In genomic region chr2:157434497-157434896, GRCm38 (mm10) we compare ENCODE assay signal across 8 mouse cellular contexts. TPM values are rescaled to one million over a fixed set of nuclear protein-coding genes. Genes with fewer than 3 reads are reported as not detected.
DNase-seq lines count a peak whose midpoint lies in the region; ATAC-seq and TF ChIP-seq lines count a peak whose summit lies in the region.

No protein-coding gene starts in this region.

- H3K4me2 ChIP-seq in heart, embryonic 16.5 days (ENCODE audit: low read depth, low read length), result no peak overlapping the region
- H3K4me2 ChIP-seq in embryonic facial prominence, embryonic 11.5 days (ENCODE audit: low read depth, low read length), result no peak overlapping the region; the same call in 1 of the 2 replicates
- H3K4me2 ChIP-seq in intestine, postnatal 0 days (replicated peaks; ENCODE audit: low read depth), result peak overlapping the region; percentile 45
- H3K4me2 ChIP-seq in limb, embryonic 14.5 days (replicated peaks; ENCODE audit: low read depth, low read length, severe bottlenecking), result peak overlapping the region; percentile 21; the same call in 1 of the 2 replicates
- peak overlapping the region; percentile 14; the same call in 1 of the 2 replicates for H3K4me2 ChIP-seq in stomach, embryonic 16.5 days (ENCODE audit: low read depth, low read length)

- no peak for TF ChIP-seq POLR2A in limb, embryonic 14.5 days (IDR thresholded peaks at IDR 0.05; ENCODE audit: borderline replicate concordance, extremely low read depth, insufficient read depth, insufficient read length)

- peak; percentile 61 for ATAC-seq in heart, embryonic 16.5 days (replicated peaks; ENCODE audit: extremely low read depth, insufficient read depth, low FRiP score)
- peak; percentile 35; the same call in 1 of the 2 replicates for ATAC-seq in embryonic facial prominence, embryonic 11.5 days (replicated peaks; ENCODE audit: insufficient number of reproducible peaks, low FRiP score, low TSS enrichment, low read depth)
- no peak for ATAC-seq in intestine, postnatal 0 days
- ATAC-seq in limb, embryonic 14.5 days (ENCODE audit: low FRiP score, low read depth), result peak; percentile 83
- peak; percentile 81 for ATAC-seq in stomach, embryonic 16.5 days (ENCODE audit: insufficient read depth, low FRiP score)

- H3K9me3 ChIP-seq in heart, embryonic 16.5 days (replicated peaks; ENCODE audit: control insufficient read depth, low read length), result no peaks in the 10 kb centered on the region
- H3K9me3 ChIP-seq in embryonic facial prominence, embryonic 11.5 days (replicated peaks; ENCODE audit: control insufficient read depth, low read length), result no peaks in the 10 kb centered on the region
- H3K9me3 ChIP-seq in intestine, postnatal 0 days (ENCODE audit: control insufficient read depth), result no peaks in the 10 kb centered on the region
- no peaks in the 10 kb centered on the region for H3K9me3 ChIP-seq in limb, embryonic 14.5 days (ENCODE audit: control insufficient read depth, low read length)
- H3K9me3 ChIP-seq in stomach, embryonic 16.5 days (replicated peaks; ENCODE audit: control insufficient read depth, low read length), result no peaks in the 10 kb centered on the region

- H3K27ac ChIP-seq in heart, embryonic 16.5 days (ENCODE audit: low read length), result peak overlapping the region; percentile 60
- H3K27ac ChIP-seq in embryonic facial prominence, embryonic 11.5 days (replicated peaks; ENCODE audit: low read depth, low read length), result peak overlapping the region; percentile 69
- H3K27ac ChIP-seq in intestine, postnatal 0 days (ENCODE audit: low read depth, low read length), result peak overlapping the region; percentile 87
- H3K27ac ChIP-seq in limb, embryonic 14.5 days (replicated peaks; ENCODE audit: low read depth, low read length), result peak overlapping the region; percentile 74
- peak overlapping the region; percentile 93 for H3K27ac ChIP-seq in stomach, embryonic 16.5 days (ENCODE audit: low read length)

- no peaks in the 10 kb centered on the region for H3K27me3 ChIP-seq in heart, embryonic 16.5 days (ENCODE audit: control insufficient read depth, insufficient read depth, low read length)
- no peaks in the 10 kb centered on the region for H3K27me3 ChIP-seq in embryonic facial prominence, embryonic 11.5 days (ENCODE audit: control insufficient read depth, insufficient read depth, low read length)
- H3K27me3 ChIP-seq in intestine, postnatal 0 days (replicated peaks; ENCODE audit: control insufficient read depth, insufficient read depth, low read length), result no peaks in the 10 kb centered on the region
- H3K27me3 ChIP-seq in limb, embryonic 14.5 days (ENCODE audit: control insufficient read depth, insufficient read depth, low read length), result no peaks in the 10 kb centered on the region
- no peaks in the 10 kb centered on the region for H3K27me3 ChIP-seq in stomach, embryonic 16.5 days (ENCODE audit: control insufficient read depth, insufficient read depth, low read length)

- no peak for DNase-seq in heart, postnatal 10 days
- peak; percentile 75 for DNase-seq in embryonic facial prominence, embryonic 11.5 days (ENCODE audit: low spot score)
- DNase-seq in limb, embryonic 14.5 days (ENCODE audit: low spot score), result peak; percentile 85
- no peak for DNase-seq in c-Kit-positive CD71-positive TER-119-positive erythroid progenitor cells, embryonic 14.5 days (ENCODE audit: low spot score)
- DNase-seq in adrenal gland, adult (ENCODE audit: inconsistent age in 2 of 2, low spot score in 1 of 2), result no peak

- no peaks in the 10 kb centered on the region for H3K36me3 ChIP-seq in heart, embryonic 16.5 days (ENCODE audit: control insufficient read depth, insufficient read depth)
- H3K36me3 ChIP-seq in embryonic facial prominence, embryonic 11.5 days (replicated peaks; ENCODE audit: control insufficient read depth, insufficient read depth, low read depth, low read length), result no peaks in the 10 kb centered on the region; the same call in 1 of the 2 replicates
- H3K36me3 ChIP-seq in intestine, postnatal 0 days (ENCODE audit: control insufficient read depth, insufficient read depth), result peaks cover 47% of the 10 kb centered on the region
- peaks cover 61% of the 10 kb centered on the region for H3K36me3 ChIP-seq in limb, embryonic 14.5 days (ENCODE audit: control insufficient read depth, insufficient read depth, low read length)
- H3K36me3 ChIP-seq in stomach, embryonic 16.5 days (ENCODE audit: control insufficient read depth, insufficient read depth, low read length), result no peaks in the 10 kb centered on the region

- intact Hi-C loops in heart, postnatal 10 days (cut with DNase I), result no loop called here

- 20% methylated on average over 6 of the region's 6 CpGs for WGBS in heart, embryonic 16.5 days
- 21% methylated on average over 6 of the region's 6 CpGs for WGBS in embryonic facial prominence, embryonic 11.5 days
- 12% methylated on average over 6 of the region's 6 CpGs for WGBS in intestine, postnatal 0 days
- 14% methylated on average over 6 of the region's 6 CpGs for WGBS in limb, embryonic 14.5 days
- WGBS in stomach, embryonic 16.5 days, result 13% methylated on average over 6 of the region's 6 CpGs

- no peak for TF ChIP-seq CTCF in intestine, postnatal 0 days (IDR thresholded peaks at IDR 0.05; ENCODE audit: low read depth)

- H3K4me3 ChIP-seq in heart, embryonic 16.5 days (ENCODE audit: low read length), result no peak overlapping the region
- H3K4me3 ChIP-seq in embryonic facial prominence, embryonic 11.5 days (ENCODE audit: low read depth, low read length), result no peak overlapping the region
- no peak overlapping the region for H3K4me3 ChIP-seq in intestine, postnatal 0 days (ENCODE audit: low read depth, low read length)
- H3K4me3 ChIP-seq in limb, embryonic 14.5 days (replicated peaks; ENCODE audit: low read length), result no peak overlapping the region
- no peak overlapping the region for H3K4me3 ChIP-seq in stomach, embryonic 16.5 days (replicated peaks; ENCODE audit: low read length)

- peaks cover 30% of the 10 kb centered on the region for H3K4me1 ChIP-seq in heart, embryonic 16.5 days (ENCODE audit: control insufficient read depth, insufficient read depth, low read length)
- H3K4me1 ChIP-seq in embryonic facial prominence, embryonic 11.5 days (ENCODE audit: control insufficient read depth, insufficient read depth, low read length), result peaks cover 5% of the 10 kb centered on the region; the same call in 1 of the 2 replicates
- peaks cover 39% of the 10 kb centered on the region for H3K4me1 ChIP-seq in intestine, postnatal 0 days (replicated peaks; ENCODE audit: control insufficient read depth, insufficient read depth, low read length)
- H3K4me1 ChIP-seq in limb, embryonic 14.5 days (ENCODE audit: control insufficient read depth, insufficient read depth, low read length), result peaks cover 36% of the 10 kb centered on the region
- peaks cover 66% of the 10 kb centered on the region for H3K4me1 ChIP-seq in stomach, embryonic 16.5 days (ENCODE audit: control insufficient read depth, insufficient read depth, low read length)

- peak overlapping the region; percentile 27; the same call in 1 of the 2 replicates for H3K9ac ChIP-seq in heart, embryonic 16.5 days (ENCODE audit: low read length)
- peak overlapping the region; percentile 25; the same call in 1 of the 2 replicates for H3K9ac ChIP-seq in embryonic facial prominence, embryonic 11.5 days (replicated peaks; ENCODE audit: low read length)
- H3K9ac ChIP-seq in intestine, postnatal 0 days (ENCODE audit: low read depth, low read length), result peak overlapping the region; percentile 46; the same call in 1 of the 2 replicates
- peak overlapping the region; percentile 34; the same call in 1 of the 2 replicates for H3K9ac ChIP-seq in limb, embryonic 14.5 days (ENCODE audit: low read depth, low read length, severe bottlenecking)
- peak overlapping the region; percentile 47 for H3K9ac ChIP-seq in stomach, embryonic 16.5 days (ENCODE audit: low read length)

RNA-seq across cellular contexts. Expression of gene Src, which starts 16.3 kb away (rescaled TPM):
- 5.7 and 6.9 TPM in 2 replicates for polyA plus RNA-seq in heart, embryonic 16.5 days (2015; fragmentation: Nextera tagmentation; extraction: Ambion mirVana)
- total RNA-seq in heart, postnatal 10 days (2021), result 1 to 10 TPM; 8.4 to 9.5 TPM
- polyA plus RNA-seq in embryonic facial prominence, embryonic 11.5 days (2014; fragmentation: Nextera tagmentation; extraction: Ambion mirVana), result 13.9 and 16.4 TPM in 2 replicates
- polyA plus RNA-seq in intestine, postnatal 0 days (2015; fragmentation: Nextera tagmentation; extraction: Ambion mirVana), result 23.9 and 25.1 TPM in 2 replicates
- polyA plus RNA-seq in limb, embryonic 14.5 days (2012; rRNA removed), result 43.6 and 56.3 TPM in 2 replicates
- 15.9 and 17.2 TPM in 2 replicates for polyA plus RNA-seq in limb, embryonic 14.5 days (2014; fragmentation: Nextera tagmentation; extraction: Ambion mirVana)
- polyA plus RNA-seq in stomach, embryonic 16.5 days (2015; fragmentation: Nextera tagmentation; extraction: Ambion mirVana), result 12.1 and 14.7 TPM in 2 replicates

Comparison
In these comparisons a context has a peak if more than half of its experiments do, and no peak if none do; other contexts are left out.
1. H3K4me2 ChIP-seq: peak in intestine, postnatal 0 days (single experiment), limb, embryonic 14.5 days (single experiment) and stomach, embryonic 16.5 days (single experiment); none in heart, embryonic 16.5 days (single experiment) and embryonic facial prominence, embryonic 11.5 days (single experiment).
2. DNase-seq: peak in embryonic facial prominence, embryonic 11.5 days (single experiment) and limb, embryonic 14.5 days (single experiment); none in heart, postnatal 10 days (0 of 2), c-Kit-positive CD71-positive TER-119-positive erythroid progenitor cells, embryonic 14.5 days (single experiment) and adrenal gland, adult (0 of 2).
3. Peak in every context shown above with its lines, with median percentiles within 50 percentile points of each other: H3K27ac ChIP-seq and H3K9ac ChIP-seq.